Mouse (Mus musculus): Measurements from ENCODE around the gene Rpl18a.
"Not testable (repeated sequence)": the region's sequence is repeated elsewhere in the genome, so short reads cannot be mapped to it uniquely, and the experiment has no call there.

Gene Rpl18a

GRCm38 (mm10) chr8:70902211-70902610 is 5.0 kb upstream of the Rpl18a start:
- DNase-seq, result peak; percentile 26 to 52

DNA sequence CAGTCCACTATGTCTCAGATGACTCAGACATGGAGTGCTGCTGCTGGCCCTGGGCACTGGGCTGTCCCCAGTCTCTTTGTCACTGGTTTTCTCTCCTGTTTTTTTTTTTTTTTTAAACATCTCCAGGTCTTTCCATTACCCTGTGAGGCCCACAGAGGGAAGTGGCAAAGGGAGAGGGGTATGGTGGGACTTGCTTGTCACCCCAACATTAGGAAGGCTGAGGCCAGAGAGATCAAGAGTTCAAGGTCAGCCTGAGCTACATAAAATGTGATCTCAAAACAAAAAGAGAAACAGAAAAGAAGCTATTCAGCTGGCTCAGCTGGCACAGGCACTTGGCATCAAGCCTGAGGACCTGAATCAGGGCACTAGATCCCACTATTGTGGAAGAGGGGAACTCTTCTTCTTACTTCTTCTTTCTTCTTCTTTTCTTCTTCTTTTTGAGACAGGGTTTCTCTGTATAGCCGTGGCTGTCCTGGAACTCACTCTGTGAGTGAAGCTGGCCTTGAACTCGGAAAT is 3.7 kb upstream of the Rpl18a start:
- no peak for DNase-seq

DNA sequence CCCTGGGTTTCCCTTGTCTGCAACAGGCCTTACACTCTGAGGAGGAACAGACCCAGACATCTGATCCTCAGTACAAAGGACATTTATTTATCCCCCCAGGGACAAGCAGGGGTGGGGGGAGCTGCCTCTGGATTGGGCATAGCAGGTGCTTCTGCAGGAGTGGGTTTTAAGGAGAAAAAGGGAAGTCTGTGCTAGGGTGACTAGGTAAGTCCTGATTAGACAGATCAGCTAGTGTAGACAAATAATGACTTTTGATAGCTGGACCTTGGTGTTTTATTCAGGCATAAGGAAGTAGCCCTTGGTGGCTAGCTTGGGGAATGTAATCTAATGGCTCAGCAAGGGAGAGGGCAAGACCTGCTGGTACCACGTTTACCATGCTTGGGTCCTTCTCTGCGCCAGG is 2.0 kb upstream of the Rpl18a start:
- DNase-seq, result no peak

GRCm38 (mm10) chr8:70898661-70899198 is 1.5 kb upstream of the Rpl18a start:
- DNase-seq, result no peak

DNA sequence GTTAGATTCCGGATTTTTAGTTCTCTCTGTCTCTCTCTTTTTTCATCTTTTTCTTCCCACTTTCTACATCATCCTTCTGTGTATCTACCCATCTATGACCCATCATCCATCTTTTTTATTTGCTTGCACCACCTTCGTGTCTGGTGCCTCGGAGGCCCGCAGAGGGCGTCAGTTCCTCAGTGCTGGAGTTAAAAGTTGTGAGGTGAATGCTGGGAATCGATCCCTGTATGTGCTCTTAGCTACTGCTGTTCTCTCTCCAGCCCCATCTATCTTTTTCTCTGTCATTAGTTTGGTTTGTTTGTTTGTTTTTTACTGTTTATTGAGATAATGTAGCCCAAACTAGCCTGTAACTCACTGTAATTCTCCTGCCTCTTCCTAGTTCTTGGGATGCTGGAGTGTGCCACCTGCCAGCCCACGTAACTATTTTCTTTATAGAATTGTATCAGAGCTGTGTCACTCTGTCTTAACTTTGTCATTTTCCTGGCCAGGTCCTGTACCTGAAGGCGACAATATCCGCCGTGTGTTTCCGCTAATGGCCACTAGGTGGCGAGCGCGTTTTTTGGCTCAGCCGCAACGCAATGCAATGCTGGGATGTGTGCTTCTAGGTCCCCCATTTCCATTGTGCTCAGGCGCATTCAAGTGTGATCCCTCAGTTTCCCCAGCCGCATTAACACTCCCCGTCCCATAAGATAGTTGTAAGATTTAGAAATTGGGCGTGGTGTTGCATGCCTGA is 635 bp upstream of the Rpl18a start:
- peak; percentile 81 to 92 for DNase-seq

- no peak for DNase-seq
Observed at GRCm38 (mm10) chr8:70896316-70897020, 744 bp downstream of the Rpl18a start.

- DNase-seq, result not testable (repeated sequence)
Observed at GRCm38 (mm10) chr8:70895571-70896259, 1.5 kb downstream of the Rpl18a start.

DNA sequence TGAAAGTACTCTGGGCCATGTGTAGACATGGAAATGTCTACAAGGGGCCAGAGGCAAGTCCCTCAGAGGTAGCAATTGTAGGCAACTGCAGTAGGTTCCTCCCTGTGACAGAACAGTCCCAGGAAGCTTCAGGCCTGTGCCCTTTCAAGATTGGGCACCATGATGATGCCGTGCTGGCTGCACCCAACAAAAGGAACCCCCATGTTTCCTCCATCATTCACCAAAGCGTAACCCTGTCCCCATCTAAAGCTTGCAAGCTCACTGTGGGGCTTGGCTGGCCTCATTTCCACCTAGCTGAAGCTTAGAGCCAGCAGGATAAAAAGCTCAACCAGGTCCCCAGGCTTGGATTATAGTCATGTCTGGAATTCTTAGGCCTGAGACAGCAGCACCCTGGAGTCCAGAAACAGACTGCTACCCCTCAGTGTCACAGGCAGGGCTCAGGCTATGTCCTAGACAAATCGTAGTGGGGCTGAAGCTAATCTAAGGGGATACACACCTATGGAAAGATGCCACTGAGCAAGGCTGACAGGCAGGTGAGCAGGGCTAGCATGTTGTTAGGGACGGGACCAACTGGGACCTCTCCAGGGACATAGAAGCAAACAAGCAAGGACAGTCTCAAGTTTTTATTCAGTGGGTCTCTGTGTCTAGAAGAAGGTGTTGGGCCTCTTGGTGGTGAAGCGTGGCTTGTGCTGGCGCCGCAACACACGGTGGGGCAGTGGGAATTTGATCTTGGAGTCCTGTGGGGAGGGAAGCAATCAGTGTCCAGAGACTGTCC is 2.3 kb downstream of the Rpl18a start:
- no peak for DNase-seq

DNA sequence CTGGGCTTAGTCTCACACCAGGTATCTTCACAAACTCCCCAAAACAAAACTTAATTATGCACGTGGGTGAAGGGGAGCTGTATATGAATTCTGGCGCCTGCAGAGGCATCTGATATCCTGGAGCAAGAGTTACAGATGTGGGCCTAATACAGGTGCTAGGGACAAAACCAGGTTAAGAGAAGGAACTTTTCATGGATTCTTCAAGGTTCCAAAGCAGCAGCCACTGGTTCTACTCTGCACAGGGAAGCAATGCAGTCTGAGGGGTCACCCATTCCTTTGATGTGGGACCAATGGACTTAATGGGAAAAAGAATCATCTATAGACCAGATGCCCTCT is 2.9 kb downstream of the Rpl18a start:
- DNase-seq, result no peak

- peak; percentile 79 to 91 for DNase-seq
Observed at GRCm38 (mm10) chr8:70893656-70894384, 3.4 kb downstream of the Rpl18a start.

DNA sequence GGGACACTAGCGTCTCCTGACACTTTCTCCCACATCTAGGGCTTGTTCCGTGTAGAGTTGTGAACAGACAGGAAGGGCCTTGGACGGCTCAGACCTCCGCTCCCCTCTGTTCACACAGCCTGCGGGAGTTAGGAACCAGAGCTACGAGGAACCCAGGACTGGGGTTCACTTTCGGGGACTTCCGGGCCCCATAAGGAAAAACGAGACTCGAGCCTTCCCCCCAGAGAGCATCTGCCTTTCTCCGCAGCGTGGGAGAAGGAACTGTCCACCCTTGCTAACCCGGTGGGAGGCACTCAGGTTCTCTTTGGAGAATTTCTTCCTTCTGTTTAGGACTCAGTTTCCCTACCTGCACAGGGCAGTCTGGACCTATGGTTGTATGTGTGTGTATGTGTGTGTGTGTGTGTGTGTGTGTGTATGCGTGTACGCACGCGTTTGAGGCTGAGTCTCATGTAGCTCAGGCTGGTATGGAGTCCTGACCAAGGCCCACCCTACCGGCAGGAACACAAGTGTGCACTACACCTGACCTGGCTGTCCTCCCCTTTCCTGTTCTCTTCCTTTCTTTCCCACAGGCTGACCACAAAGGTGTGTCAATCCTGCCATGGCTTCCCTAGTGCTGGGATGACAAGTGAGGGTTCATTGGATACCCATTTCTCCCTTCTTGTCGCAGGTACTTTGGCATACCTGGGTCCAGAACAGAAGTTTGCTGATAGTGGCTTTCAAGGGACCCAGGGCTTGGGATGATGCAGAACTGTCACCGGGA is 4.1 kb downstream of the Rpl18a start:
- DNase-seq, result no peak

GRCm38 (mm10) chr8:70892022-70892895 is 5.0 kb downstream of the Rpl18a start, which contains the start of gene Slc5a5:
Slc5a5 (minus strand) TSS chr8:70892757.
- DNase-seq, result no peak

GRCm38 (mm10) chr8:70891356-70891755 is 5.9 kb downstream of the Rpl18a start:
- DNase-seq, result peak; percentile 73 to 83

DNA sequence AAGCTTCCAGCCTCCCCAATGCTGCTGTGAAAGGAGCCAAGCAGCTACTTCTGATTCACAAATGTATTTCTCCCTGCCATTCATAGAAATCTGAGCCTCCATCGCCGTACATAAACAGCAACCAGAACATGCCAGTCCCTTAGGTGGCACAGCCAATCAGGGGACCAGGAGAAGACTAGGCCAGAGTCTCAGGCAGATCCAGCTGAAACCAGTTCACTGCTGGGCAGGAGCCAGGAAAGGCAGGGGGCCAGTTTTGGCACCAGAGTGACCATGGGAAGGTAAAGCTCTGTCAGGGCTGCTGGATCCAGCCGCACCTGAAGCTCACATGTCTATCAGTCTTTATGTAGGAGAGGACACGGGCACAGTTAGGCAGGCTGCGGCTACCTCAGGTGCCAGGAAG is 6.6 kb downstream of the Rpl18a start:
- DNase-seq, result peak; percentile 34 to 50

DNA sequence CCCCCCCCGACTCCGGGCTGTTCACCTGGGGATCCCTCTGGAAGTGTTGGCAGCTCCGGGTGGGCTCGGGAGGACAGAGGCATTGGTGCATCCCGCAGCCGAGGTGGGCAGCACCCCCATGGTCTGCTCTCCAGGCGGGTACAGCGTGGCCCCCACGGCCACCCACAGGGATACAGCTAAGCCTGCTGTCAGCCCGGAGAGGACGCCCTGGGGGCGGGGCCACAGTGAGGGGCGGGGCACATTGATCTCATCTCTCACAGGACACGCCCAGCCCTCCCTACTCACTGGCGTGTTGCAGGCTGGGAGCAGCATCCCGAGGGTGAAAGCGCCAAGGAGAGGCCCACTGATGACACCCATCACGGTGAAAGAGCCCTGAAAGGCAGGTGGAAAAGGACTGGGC is 9.5 kb downstream of the Rpl18a start:
- peak in 1 of 2 experiments; percentile 68 for DNase-seq

GRCm38 (mm10) chr8:70885612-70886011 is 11.6 kb downstream of the Rpl18a start:
- DNase-seq, result peak in 1 of 2 experiments; percentile 65

GRCm38 (mm10) chr8:70884683-70885082 is 12.5 kb downstream of the Rpl18a start:
- no peak for DNase-seq

DNA sequence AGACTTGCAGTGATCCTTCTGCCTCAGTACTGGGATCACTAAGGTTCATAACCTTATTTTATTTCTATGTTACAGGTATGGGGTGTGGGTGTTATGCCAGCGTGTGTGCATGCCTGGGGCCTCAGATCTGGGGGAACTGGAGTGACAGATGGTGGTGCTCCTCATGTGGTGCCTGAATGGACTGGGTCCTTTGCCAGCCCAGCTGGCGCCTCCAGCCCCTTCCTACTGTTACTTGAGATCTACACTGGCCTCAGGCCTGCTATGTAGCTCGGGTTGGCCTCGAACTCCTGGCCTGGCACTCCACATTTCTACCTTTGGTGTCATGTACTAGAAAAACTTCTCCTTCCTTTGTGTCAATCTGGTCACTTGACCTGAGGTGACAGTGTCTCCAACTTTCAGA is 13.0 kb downstream of the Rpl18a start:
- no peak for DNase-seq

GRCm38 (mm10) chr8:70880546-70880945 is 16.7 kb downstream of the Rpl18a start:
- DNase-seq, result no peak

GRCm38 (mm10) chr8:70880126-70880525 is 17.1 kb downstream of the Rpl18a start:
- DNase-seq, result peak in 1 of 2 experiments; percentile 66

All from kidney, postnatal 36 days (tissue).